Mouse (Mus musculus) neural tube, embryonic 14.5 days (tissue): ENCODE measurements around the gene Lin37. TPM values are rescaled to one million over a fixed set of nuclear protein-coding genes. Genes with fewer than 3 reads are reported as not detected.

Experiments used
- ATAC-seq: fragments of 200-750 bp; cut with Nextera tagmentation; 2 replicates; pipeline ENCODE4 v1.8.0; 2017; ENCODE audit warnings: low read depth, mild to moderate bottlenecking, moderate TSS enrichment, moderate library complexity
- H3K27ac ChIP-seq: fragments of 300-500 bp; sonication (generic); 2 replicates; pipeline ENCODE4 v1.5.1; 2014; ENCODE audit warnings: low read depth, mild to moderate bottlenecking, control low read depth, low read length, moderate library complexity, mixed read lengths
- H3K27me3 ChIP-seq: fragments of 300-500 bp; sonication (generic); 2 replicates; pipeline ENCODE4 v1.6.1; 2014; ENCODE audit warnings: low read length; ENCODE audit not compliant: control insufficient read depth, insufficient read depth
- H3K36me3 ChIP-seq: fragments of 300-500 bp; sonication (generic); 2 replicates; pipeline ENCODE4 v1.6.1; 2014; ENCODE audit warnings: low read length, mixed read lengths; ENCODE audit not compliant: control insufficient read depth, insufficient read depth
- H3K4me1 ChIP-seq: fragments of 300-500 bp; sonication (generic); 2 replicates; pipeline ENCODE4 v1.6.1; 2014; ENCODE audit warnings: low read length; ENCODE audit not compliant: control insufficient read depth, insufficient read depth
- H3K4me2 ChIP-seq: fragments of 300-500 bp; sonication (generic); 2 replicates; pipeline ENCODE4 v1.6.1; 2014; ENCODE audit warnings: mild to moderate bottlenecking, low read depth, low read length, control low read depth
- H3K4me3 ChIP-seq: fragments of 300-500 bp; sonication (generic); 2 replicates; pipeline ENCODE4 v1.5.1; 2014; ENCODE audit warnings: low read depth, low read length, control low read depth, mixed read lengths
- H3K9ac ChIP-seq: fragments of 300-500 bp; sonication (generic); replicated peaks from 2 replicates; pipeline ENCODE4 v1.6.1; 2014; ENCODE audit warnings: low read depth, mild to moderate bottlenecking, control low read depth, low read length, mixed read lengths
- H3K9me3 ChIP-seq: fragments of 300-500 bp; sonication (generic); 2 replicates; pipeline ENCODE4 v1.6.1; 2016; ENCODE audit warnings: low read length; ENCODE audit not compliant: control insufficient read depth
- WGBS: fragments of 180-500 bp; shearing (Covaris S2); extraction: QIAGEN DNeasy Blood & Tissue Kit; methylation state at CpG from one replicate; pipeline ENCODE4 v1.1.7; 2014; 5-methylcytosine and 5-hydroxymethylcytosine counted together
- polyA plus RNA-seq: library from polyadenylated mRNA; unstranded; fragments of >200 nt; fragmentation: Nextera tagmentation; extraction: Ambion mirVana; gene quantifications from 2 replicates; pipeline ENCODE4 v1.2.1, GENCODE M21; 2014

The Lin37 gene
- polyA plus RNA-seq, 1 experiment from 2014 or later = 57.4 TPM

DNA sequence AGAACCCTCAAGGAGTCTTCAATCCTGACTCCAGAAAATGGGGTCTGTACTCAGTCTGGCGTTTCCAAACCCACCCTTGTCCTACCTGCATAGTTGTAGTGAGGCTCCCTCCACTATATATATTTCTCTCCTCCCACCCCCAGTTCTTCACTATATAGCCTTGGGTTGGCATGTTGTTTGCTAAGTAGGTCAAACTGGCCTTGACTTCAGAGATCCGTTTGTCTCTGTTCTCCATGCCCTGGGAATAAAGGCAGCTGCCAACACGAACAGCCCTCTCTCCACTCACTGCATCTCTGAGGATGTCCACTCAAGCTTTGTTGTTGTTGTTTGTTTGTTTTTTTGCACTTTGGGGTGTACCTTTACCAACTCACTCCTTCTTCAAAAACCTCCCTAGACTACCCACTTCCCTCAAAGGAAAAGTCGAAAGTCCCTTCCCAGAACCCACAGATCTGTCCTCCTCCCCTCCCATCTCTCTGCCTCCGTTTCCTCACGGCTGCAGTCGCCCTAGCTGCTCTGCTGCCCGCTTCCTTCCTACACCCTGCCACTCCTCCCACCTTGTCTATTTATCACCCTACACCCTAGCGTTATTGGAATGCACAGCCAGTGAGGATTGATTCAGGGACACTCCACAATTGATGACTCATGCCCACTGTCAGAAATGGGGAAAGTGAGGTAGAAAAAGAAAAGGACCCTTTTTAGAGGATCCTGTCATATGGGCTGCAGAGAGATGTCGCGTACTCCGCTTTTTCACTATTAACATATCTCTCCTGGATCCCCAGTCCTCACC, 789 bp downstream of the Lin37 start:
- Histone ChIP-seq H3K27ac (peak overlapping the region; percentile 16; the same call in 1 of the 2 replicates), H3K4me2 (peak overlapping the region; percentile 87), H3K9ac (peak overlapping the region; percentile 62), H3K36me3 (peaks cover 27% of the 10 kb centered on the region; the same call in 1 of the 2 replicates), H3K9me3 (no peaks in the 10 kb centered on the region), H3K4me1 (peaks cover 6% of the 10 kb centered on the region), H3K4me3 (peak overlapping the region; percentile 52), H3K27me3 (no peaks in the 10 kb centered on the region)
- no peak; the same call in 1 of the 2 replicates for ATAC-seq
- 13% methylated on average over 12 of the region's 12 CpGs for WGBS

DNA sequence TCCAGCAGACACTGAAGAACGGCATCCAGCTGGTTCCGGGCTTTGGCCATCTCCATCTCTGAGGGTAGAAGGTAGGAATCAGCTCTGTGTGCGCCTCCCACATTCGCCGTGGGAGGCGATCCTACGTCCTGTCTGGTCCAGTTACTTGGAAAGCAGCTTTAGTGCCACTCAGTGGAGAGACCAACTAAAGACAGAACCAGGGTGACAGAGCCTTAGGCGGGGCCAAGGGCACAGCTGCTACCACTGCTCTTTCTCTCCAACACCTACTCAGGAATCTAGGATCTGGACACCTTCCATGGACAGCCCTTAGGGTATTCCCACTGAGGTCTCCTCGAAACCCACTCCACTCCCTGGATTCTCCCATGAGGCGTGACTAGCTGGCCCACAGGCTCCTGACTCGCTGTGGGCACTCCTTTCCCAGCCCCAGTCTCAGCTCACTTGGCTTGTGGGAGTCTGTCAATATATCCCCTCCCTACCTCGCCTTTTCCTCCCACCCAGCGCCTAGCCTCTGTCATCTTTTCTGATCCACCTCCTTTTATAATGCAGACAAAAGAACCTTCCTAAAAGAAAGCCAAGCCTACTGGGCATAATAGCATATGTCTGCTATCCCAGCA, 1.6 kb downstream of the Lin37 start:
- 91% methylated on average over 13 of the region's 13 CpGs for WGBS
- Histone ChIP-seq H3K27me3 (no peaks in the 10 kb centered on the region), H3K4me3 (no peak overlapping the region), H3K9me3 (no peaks in the 10 kb centered on the region), H3K4me2 (no peak overlapping the region; the same call in 1 of the 2 replicates), H3K27ac (no peak overlapping the region), H3K4me1 (peaks cover 12% of the 10 kb centered on the region), H3K9ac (no peak overlapping the region), H3K36me3 (peaks cover 27% of the 10 kb centered on the region; the same call in 1 of the 2 replicates)
- no peak for ATAC-seq

- Histone ChIP-seq H3K4me3 (no peak overlapping the region), H3K4me2 (no peak overlapping the region), H3K27me3 (no peaks in the 10 kb centered on the region), H3K9me3 (no peaks in the 10 kb centered on the region), H3K36me3 (peaks cover 27% of the 10 kb centered on the region; the same call in 1 of the 2 replicates), H3K9ac (no peak overlapping the region), H3K4me1 (peaks cover 18% of the 10 kb centered on the region), H3K27ac (no peak overlapping the region)
- ATAC-seq = no peak
- 96% methylated on average over 18 of the region's 18 CpGs for WGBS
Measured at GRCm38 (mm10) chr7:30556894-30557536, 2.6 kb downstream of the Lin37 start.

DNA sequence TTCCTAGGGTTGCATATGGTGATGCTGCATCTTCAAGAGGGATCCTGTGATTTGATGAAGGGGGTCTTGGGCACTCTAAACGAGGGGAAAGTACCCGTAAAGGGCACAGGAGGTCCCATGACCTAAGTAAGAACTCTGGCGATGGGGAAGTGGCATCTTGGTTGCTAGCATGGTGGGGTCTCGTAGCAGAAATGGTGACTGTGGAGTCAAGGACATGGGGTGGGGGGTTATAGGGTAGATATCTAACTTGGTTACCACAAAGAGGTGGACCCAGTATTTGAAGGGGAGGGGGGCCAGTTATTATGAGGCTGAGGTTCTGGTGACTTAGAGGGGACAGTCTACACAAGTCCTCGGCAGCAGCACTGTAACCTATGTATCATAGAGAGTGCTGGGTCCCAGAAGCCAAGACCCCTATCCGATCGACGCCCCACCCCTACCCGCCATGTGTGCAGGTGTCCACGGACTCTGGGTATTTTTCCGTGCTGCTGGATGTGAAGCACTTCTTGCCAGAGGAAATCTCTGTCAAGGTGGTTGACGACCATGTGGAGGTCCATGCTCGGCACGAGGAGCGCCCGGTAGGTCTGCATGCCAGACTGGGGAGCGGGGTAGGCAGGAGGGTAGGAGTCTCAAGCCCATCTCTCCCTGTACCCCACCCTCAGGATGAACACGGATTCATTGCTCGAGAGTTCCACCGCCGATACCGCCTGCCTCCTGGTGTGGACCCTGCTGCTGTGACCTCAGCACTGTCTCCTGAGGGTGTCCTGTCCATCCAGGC, 5.6 kb downstream of the Lin37 start:
- Histone ChIP-seq H3K4me3 (no peak overlapping the region), H3K4me1 (peaks cover 18% of the 10 kb centered on the region), H3K9me3 (no peaks in the 10 kb centered on the region), H3K36me3 (peaks cover 27% of the 10 kb centered on the region; the same call in 1 of the 2 replicates), H3K27ac (no peak overlapping the region), H3K9ac (no peak overlapping the region), H3K27me3 (no peaks in the 10 kb centered on the region), H3K4me2 (peak overlapping the region; percentile 92; the same call in 1 of the 2 replicates)
- WGBS = 82% methylated on average over 22 of the region's 22 CpGs
- no peak for ATAC-seq

DNA sequence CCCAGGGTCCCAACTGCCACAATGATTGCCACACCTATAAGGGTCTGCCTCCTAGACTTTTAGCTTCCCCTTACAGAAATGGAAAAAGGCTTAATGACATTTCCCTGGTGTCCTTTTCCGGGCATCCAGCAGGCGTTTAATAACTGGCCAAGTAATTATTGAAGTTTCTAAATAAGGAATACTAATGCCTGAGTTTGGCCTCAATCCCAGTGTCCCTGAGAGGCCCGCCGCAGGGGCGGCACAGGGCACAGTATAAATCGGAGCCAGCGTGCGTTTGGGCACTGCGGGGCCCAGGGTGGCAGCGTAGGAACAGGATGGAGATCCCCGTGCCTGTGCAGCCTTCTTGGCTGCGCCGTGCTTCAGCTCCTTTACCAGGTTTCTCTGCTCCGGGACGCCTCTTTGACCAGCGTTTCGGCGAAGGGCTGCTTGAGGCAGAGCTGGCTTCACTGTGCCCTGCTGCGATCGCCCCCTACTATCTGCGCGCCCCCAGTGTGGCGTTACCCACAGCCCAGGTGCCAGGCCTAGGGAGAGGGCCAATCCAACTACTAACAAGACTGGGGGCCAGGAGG, 6.5 kb downstream of the Lin37 start:
- peaks cover 27% of the 10 kb centered on the region; the same call in 1 of the 2 replicates for H3K36me3 ChIP-seq
- H3K9ac ChIP-seq = peak overlapping the region; percentile 48
- H3K4me2 ChIP-seq = peak overlapping the region; percentile 92
- peaks cover 13% of the 10 kb centered on the region for H3K4me1 ChIP-seq
- no peak for ATAC-seq
- 6% methylated on average over 23 of the region's 23 CpGs for WGBS
- H3K4me3 ChIP-seq = peak overlapping the region; percentile 48
- H3K9me3 ChIP-seq = no peaks in the 10 kb centered on the region
- peak overlapping the region; percentile 76 for H3K27ac ChIP-seq
- H3K27me3 ChIP-seq = no peaks in the 10 kb centered on the region

DNA sequence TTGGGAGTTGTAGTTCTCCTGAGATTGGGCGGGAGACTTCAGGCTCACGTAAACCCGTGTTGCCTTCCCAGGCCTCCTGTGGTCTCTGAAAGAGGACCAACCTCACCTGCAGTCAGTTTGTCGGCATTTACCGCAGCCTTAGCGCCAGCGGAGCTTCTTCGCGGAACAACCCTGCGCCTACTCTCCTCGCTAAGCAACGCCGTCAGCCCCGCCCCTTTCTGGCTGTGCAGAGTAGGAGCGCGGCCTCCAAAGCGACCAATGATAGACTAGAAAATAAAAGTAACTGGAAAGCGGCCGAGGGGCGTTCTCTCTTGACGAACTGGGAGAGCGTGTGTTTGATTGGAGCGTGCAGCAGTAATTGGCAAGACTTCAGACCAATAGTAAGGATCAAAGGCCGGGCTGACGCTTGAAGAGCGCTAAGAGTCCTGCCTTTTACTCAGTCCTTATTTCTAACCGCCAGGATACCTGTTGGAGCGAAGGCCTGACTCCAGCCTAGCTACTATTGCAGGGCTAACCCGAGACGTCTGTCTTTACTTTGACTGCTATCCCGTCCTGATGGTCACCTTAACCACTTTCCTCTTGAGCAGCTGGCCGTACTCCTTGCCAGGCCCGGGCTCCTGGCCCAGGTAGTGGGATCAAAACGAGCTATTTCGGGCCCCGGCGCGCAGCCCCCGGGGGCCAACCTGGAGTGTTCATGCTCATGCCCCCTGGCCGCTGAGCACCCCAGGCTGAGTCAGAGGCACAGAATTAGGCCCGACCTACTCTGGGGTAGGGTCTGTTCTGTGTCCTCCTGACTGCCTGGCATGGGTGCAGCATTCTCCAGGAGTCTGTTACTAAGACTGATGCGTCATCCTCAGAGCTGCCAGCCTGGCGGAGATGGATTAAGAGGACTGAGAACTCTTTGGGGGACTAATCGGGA, 7.3 kb downstream of the Lin37 start, which contains the start of the genes Hspb6 and Proser3:
Gene Hspb6 (plus strand): TSS at position 77 of the 919 bp plus-strand sequence.
Gene Proser3 (minus strand): TSS at position 198 of the 919 bp plus-strand sequence.
- Histone ChIP-seq H3K4me3 (peak within 1 kb of the TSS; percentile 48), H3K36me3 (peaks cover 27% of the 10 kb centered on the region; the same call in 1 of the 2 replicates), H3K4me1 (peaks cover 13% of the 10 kb centered on the region), H3K27me3 (no peaks in the 10 kb centered on the region), H3K9ac (peak within 1 kb of the TSS; percentile 54), H3K9me3 (no peaks in the 10 kb centered on the region), H3K4me2 (peak within 1 kb of the TSS; percentile 92), H3K27ac (peak within 1 kb of the TSS; percentile 76)
- WGBS = under 1% methylated on average over 44 of the region's 44 CpGs
- ATAC-seq = peak; percentile 95

DNA sequence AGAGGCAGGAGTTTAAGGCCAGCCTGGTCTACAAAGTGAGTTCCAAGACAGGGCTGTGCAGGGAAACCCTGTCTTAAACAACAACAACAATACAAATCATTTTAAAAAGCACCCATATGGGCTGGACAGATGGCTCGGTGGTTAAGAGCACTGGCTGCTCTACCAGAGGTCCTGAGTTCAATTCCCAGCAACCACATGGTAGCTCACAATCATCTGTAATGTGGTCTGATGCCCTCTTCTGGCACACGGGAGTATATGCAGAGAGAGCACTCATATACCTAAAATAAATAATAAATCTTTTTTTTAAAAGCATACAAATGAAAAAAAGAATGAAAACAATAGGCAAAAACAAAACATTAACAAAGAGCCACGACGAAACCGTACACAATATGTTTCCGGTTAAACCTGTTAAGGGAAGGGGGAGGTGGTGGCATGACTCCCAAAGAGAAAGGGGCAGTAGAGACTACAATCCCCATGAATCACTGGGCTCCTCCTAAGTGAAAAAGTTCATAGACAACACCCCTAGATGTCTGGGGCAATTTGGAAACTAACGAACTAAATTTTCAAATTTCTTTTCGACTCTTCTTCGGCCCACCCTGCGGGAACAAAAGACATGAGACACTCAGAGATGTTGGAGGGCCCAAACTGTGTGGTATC, 8.1 kb downstream of the Lin37 start:
- peak; percentile 71 for ATAC-seq
- 2% methylated on average over 10 of the region's 10 CpGs for WGBS

More for the DNA sequence above, 8.1 kb downstream of the Lin37 start:
- Histone ChIP-seq H3K36me3 (peaks cover 20% of the 10 kb centered on the region; the same call in 1 of the 2 replicates), H3K4me3 (peak overlapping the region; percentile 48), H3K9ac (peak overlapping the region; percentile 54), H3K27ac (peak overlapping the region; percentile 76), H3K9me3 (no peaks in the 10 kb centered on the region), H3K27me3 (no peaks in the 10 kb centered on the region), H3K4me2 (peak overlapping the region; percentile 92), H3K4me1 (peaks cover 13% of the 10 kb centered on the region)
